ENCODE assay signal across 8 mouse cellular contexts in the genomic region with DNA sequence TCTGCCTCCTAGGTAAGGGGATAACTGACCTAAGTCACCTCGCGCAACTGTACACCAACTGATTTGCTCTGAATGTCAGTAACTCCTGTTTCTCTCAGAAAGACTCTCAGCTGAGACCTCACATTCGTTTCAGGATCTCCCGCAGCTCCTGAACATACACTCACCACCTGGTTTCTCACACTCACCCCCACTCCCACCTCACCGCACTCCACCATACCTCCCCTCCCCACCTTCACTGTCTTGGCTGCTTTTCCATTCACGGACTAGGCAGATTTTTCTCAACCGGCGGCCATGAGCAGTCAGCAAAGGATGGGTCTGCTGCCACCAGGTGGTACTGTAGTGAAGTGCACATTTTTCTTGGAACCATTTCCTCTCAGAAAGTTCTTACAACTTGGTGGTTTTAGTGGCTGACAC. TPM values are rescaled to one million over a fixed set of nuclear protein-coding genes. Genes with fewer than 3 reads are reported as not detected.
A peak's percentile ranks its signal among the peaks of the same experiment; 100 is the strongest.
DNase-seq lines count a peak whose midpoint lies in the region; ATAC-seq lines count a peak whose summit lies in the region.

No protein-coding gene starts in this region.

- peaks cover 2% of the 10 kb centered on the region; the same call in 1 of the 2 replicates for H3K9me3 ChIP-seq in erythroblast, embryonic 14.5 days (ENCODE audit: control insufficient read depth, low read length)
- H3K9me3 ChIP-seq in heart, embryonic 13.5 days, result no peaks in the 10 kb centered on the region
- no peaks in the 10 kb centered on the region for H3K9me3 ChIP-seq in liver, embryonic 13.5 days (replicated peaks)
- H3K9me3 ChIP-seq in stomach, embryonic 16.5 days (replicated peaks; ENCODE audit: control insufficient read depth, low read length), result no peaks in the 10 kb centered on the region

- 12% methylated on average over 8 of the region's 8 CpGs for whole genome bisulfite sequencing in heart, embryonic 13.5 days
- WGBS in liver, embryonic 13.5 days (ENCODE audit: insufficient replicate concordance), result 18% methylated on average over 8 of the region's 8 CpGs
- WGBS in stomach, embryonic 16.5 days, result 13% methylated on average over 8 of the region's 8 CpGs

- peak overlapping the region; percentile 71 for H3K4me2 ChIP-seq in heart, embryonic 13.5 days
- H3K4me2 ChIP-seq in liver, embryonic 13.5 days, result peak overlapping the region; percentile 62
- peak overlapping the region; percentile 74 for H3K4me2 ChIP-seq in stomach, embryonic 16.5 days (ENCODE audit: low read depth, low read length)

- H3K9ac ChIP-seq in heart, embryonic 13.5 days, result peak overlapping the region; percentile 67
- peak overlapping the region; percentile 52; the same call in 1 of the 2 replicates for H3K9ac ChIP-seq in liver, embryonic 13.5 days
- peak overlapping the region; percentile 66 for H3K9ac ChIP-seq in stomach, embryonic 16.5 days (ENCODE audit: low read length)

- peaks cover 52% of the 10 kb centered on the region for H3K4me1 ChIP-seq in erythroblast, embryonic 14.5 days (ENCODE audit: control insufficient read depth)
- H3K4me1 ChIP-seq in heart, embryonic 13.5 days, result peaks cover 16% of the 10 kb centered on the region
- H3K4me1 ChIP-seq in liver, embryonic 13.5 days (replicated peaks), result peaks cover 44% of the 10 kb centered on the region
- H3K4me1 ChIP-seq in stomach, embryonic 16.5 days (ENCODE audit: control insufficient read depth, insufficient read depth, low read length), result no peaks in the 10 kb centered on the region

- DNase-seq in brain, embryonic 18.5 days (ENCODE audit: low read depth, low spot score), result peak; percentile 50
- DNase-seq in kidney, postnatal 10 days, result peak; percentile 89
- DNase-seq in liver, embryonic 13.5 days, result peak; percentile 67
- DNase-seq in neural tube, embryonic 10.5 days (ENCODE audit: extremely low spot score, low spot score), result peak; percentile 79

- H3K27me3 ChIP-seq in erythroblast, embryonic 14.5 days (ENCODE audit: control insufficient read depth), result peaks cover 3% of the 10 kb centered on the region
- H3K27me3 ChIP-seq in heart, embryonic 13.5 days (replicated peaks), result no peaks in the 10 kb centered on the region; the same call in 1 of the 2 replicates
- H3K27me3 ChIP-seq in liver, embryonic 13.5 days, result 0 out of 2 replicates have a peak, but pooled peaks cover 2% of the 10 kb centered on the region
- 0 out of 2 replicates have a peak, but pooled peaks cover 3% of the 10 kb centered on the region for H3K27me3 ChIP-seq in stomach, embryonic 16.5 days (ENCODE audit: control insufficient read depth, insufficient read depth, low read length)

- H3K36me3 ChIP-seq in erythroblast, embryonic 14.5 days (ENCODE audit: control insufficient read depth), result no peaks in the 10 kb centered on the region
- no peaks in the 10 kb centered on the region for H3K36me3 ChIP-seq in heart, embryonic 13.5 days
- no peaks in the 10 kb centered on the region for H3K36me3 ChIP-seq in liver, embryonic 13.5 days
- H3K36me3 ChIP-seq in stomach, embryonic 16.5 days (ENCODE audit: control insufficient read depth, insufficient read depth, low read length), result no peaks in the 10 kb centered on the region

- peak; percentile 95 for ATAC-seq in CD4-positive, CD25-positive, alpha-beta regulatory T cell, adult 4 months
- ATAC-seq in heart, embryonic 13.5 days (ENCODE audit: extremely low read depth, insufficient number of reproducible peaks, low FRiP score, low TSS enrichment), result 0 out of 2 replicates have a peak, but pooled peaks have one; percentile 53
- ATAC-seq in liver, embryonic 13.5 days (ENCODE audit: low read depth), result no peak
- peak; percentile 60; the same call in 1 of the 2 replicates for ATAC-seq in stomach, embryonic 16.5 days (ENCODE audit: insufficient read depth, low FRiP score)

- no peak overlapping the region; the same call in 1 of the 2 replicates for H3K27ac ChIP-seq in heart, embryonic 13.5 days (replicated peaks)
- no peak overlapping the region for H3K27ac ChIP-seq in liver, embryonic 13.5 days
- no peak overlapping the region for H3K27ac ChIP-seq in stomach, embryonic 16.5 days (ENCODE audit: low read length)

- H3K4me3 ChIP-seq in erythroblast, embryonic 14.5 days (replicated peaks), result peak overlapping the region; percentile 62
- peak overlapping the region; percentile 42 for H3K4me3 ChIP-seq in heart, embryonic 13.5 days
- peak overlapping the region; percentile 43 for H3K4me3 ChIP-seq in liver, embryonic 13.5 days (replicated peaks)
- peak overlapping the region; percentile 44 for H3K4me3 ChIP-seq in stomach, embryonic 16.5 days (replicated peaks; ENCODE audit: low read length)

RNA-seq across cellular contexts. Expression of a gene that starts 22.6 kb away (rescaled TPM):
- 10 to 100 TPM; 17.3 to 23.1 TPM for polyA plus RNA-seq in CD4-positive, CD25-positive, alpha-beta regulatory T cell, adult 4 months (2017; shearing (Covaris generic))
- polyA plus RNA-seq in erythroblast, embryonic 14.5 days (2012), result 0.10 and 0.13 TPM in 2 replicates
- polyA plus RNA-seq in heart, embryonic 13.5 days (2015; fragmentation: Nextera tagmentation; extraction: Ambion mirVana), result 10.1 and 11.8 TPM in 2 replicates
- polyA plus RNA-seq in liver, embryonic 13.5 days (2015; fragmentation: Nextera tagmentation; extraction: Ambion mirVana), result 4.7 and 6.0 TPM in 2 replicates
- polyA plus RNA-seq in stomach, embryonic 16.5 days (2015; fragmentation: Nextera tagmentation; extraction: Ambion mirVana), result 11.5 and 12.1 TPM in 2 replicates

RNA-seq across cellular contexts. Expression of a gene that starts 55.7 kb away (rescaled TPM):
- polyA plus RNA-seq in CD4-positive, CD25-positive, alpha-beta regulatory T cell, adult 4 months (2017; shearing (Covaris generic)), result 10 to 100 TPM; 20.4 to 21.6 TPM
- 1.0 and 1.1 TPM in 2 replicates for polyA plus RNA-seq in erythroblast, embryonic 14.5 days (2012)
- polyA plus RNA-seq in heart, embryonic 13.5 days (2015; fragmentation: Nextera tagmentation; extraction: Ambion mirVana), result 3.6 and 4.0 TPM in 2 replicates
- 2.2 TPM in 2 replicates for polyA plus RNA-seq in liver, embryonic 13.5 days (2015; fragmentation: Nextera tagmentation; extraction: Ambion mirVana)
- polyA plus RNA-seq in stomach, embryonic 16.5 days (2015; fragmentation: Nextera tagmentation; extraction: Ambion mirVana), result 3.4 and 4.2 TPM in 2 replicates
